Mouse (Mus musculus) brain, embryonic 14.5 days (tissue): ENCODE results near the gene Olfr43.

Experiments used
- CTCF ChIP-seq: fragments of 200-500 bp; IDR thresholded peaks from 2 replicates; pipeline ENCODE4 v1.5.1; 2012; ENCODE audit warnings: inconsistent platforms, mild to moderate bottlenecking, moderate library complexity, borderline replicate concordance; ENCODE audit not compliant: insufficient read depth, insufficient read length; ENCODE audit errors: extremely low read depth
- POLR2A ChIP-seq: fragments of 200-500 bp; IDR thresholded peaks from 2 replicates; pipeline ENCODE4 v1.6.1; 2012; ENCODE audit warnings: mild to moderate bottlenecking, inconsistent platforms, borderline replicate concordance; ENCODE audit not compliant: poor library complexity, insufficient read depth, insufficient read length, severe bottlenecking; ENCODE audit errors: extremely low read depth

- TF ChIP-seq CTCF: no peak
- no peak for TF ChIP-seq POLR2A
Observed at GRCm38 (mm10) chr11:74183745-74184144, 27.4 kb downstream of the Olfr43 start.
